Mouse (Mus musculus) induced T-regulatory cell, adult 2 months (primary cell): ENCODE results near the gene Gm44965.

Source experiments
- DNase-seq: peaks from one replicate; pipeline ENCODE4 v3.0.0-alpha.2; 2012; ENCODE audit warnings: low read depth

The Gm44965 gene

DNA sequence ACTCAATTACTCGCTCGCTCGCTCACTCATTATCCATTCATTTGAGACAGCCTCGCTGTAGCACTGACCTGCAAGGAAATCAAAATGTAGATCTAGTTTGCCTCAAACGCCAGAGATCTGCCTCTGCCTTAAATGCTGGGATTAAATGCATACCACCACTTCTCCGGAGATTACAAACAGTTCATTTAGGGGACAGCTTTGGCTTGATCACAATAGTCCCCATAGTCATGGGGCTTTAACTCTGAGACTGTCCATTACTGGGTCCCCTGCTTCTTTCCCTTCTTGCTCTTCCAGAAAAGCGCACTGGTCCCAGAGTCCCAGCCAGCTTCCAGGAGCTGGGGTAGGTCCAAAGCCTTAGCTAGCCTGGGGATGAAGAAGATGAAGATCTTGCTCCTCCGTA lies 32.7 kb downstream of the Gm44965 start, which contains the start of gene AI854703:
Gene AI854703, plus strand, starts transcription at position 301 of the 400 bp plus-strand sequence.
- DNase-seq: no peak

- DNase-seq: peak; percentile 61
Measured at GRCm38 (mm10) chr6:48626984-48627383, 33.2 kb downstream of the Gm44965 start.

DNA sequence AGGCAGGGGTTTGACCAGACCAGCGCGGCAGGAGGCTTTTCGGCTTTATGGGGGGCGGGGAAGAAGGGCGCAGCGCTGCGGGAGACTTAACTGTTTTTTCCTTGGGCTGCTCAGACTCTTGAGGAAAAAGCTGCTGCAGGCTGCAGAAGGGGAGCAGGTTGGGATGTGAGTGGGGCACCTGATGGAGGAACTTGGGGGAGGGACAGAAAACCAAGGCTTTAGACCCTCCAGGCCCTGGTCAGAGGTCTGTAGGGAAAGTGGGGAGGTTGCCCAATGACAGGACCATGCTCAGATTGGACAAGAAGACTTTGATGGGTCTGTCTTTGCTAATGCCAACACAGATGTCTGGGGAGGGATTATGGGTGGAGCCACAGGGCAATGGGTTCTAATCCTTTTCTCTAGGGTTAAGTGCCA lies 33.8 kb downstream of the Gm44965 start:
- DNase-seq: peak; percentile 25

GRCm38 (mm10) chr6:48628377-48628776 lies 34.6 kb downstream of the Gm44965 start:
- no peak for DNase-seq

- peak; percentile 67 for DNase-seq
Measured at GRCm38 (mm10) chr6:48628808-48629660, 35.3 kb downstream of the Gm44965 start.

GRCm38 (mm10) chr6:48629661-48630034 lies 35.9 kb downstream of the Gm44965 start:
- DNase-seq: no peak

- DNase-seq: no peak
Measured at GRCm38 (mm10) chr6:48630831-48631230, 37.1 kb downstream of the Gm44965 start.

DNA sequence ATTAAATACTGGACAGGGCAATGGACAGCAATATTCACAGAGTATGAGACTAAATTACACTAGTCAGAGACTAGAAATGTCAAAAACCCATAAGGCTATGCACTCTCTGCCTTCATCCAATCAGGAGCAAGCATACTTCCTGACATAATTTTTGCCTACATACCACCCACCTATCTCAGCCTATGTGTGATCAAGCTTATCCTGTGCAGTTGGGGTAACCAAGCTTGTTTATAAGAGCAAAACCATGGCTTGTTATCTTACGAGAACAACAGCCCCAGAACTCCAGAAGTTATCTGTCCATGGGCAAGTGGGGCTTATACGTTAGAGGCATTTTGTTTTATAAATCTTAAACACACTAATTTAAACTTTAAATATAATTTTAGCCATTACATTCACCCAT lies 41.4 kb downstream of the Gm44965 start:
- DNase-seq: no peak

DNA sequence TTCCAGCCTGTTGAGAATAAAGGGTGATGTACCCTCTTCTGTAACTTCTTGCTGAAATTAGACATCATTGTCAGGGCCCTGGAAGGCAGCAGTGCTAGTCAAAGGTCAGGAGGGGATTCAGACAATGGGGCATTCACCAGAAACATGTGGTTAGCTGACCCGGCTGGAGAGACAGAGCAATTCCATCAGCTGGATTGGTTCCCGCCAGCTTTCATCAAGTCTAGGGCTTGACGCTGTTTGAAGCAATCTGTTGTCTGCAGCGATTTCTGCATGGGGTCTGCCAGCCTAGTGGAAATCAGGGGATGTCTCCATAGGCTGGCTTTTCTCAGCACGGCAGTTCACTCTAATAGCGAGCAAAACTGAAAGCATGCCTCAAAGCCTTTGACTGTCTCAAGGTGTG lies 42.8 kb downstream of the Gm44965 start:
- DNase-seq: no peak

- DNase-seq: no peak
Measured at GRCm38 (mm10) chr6:48637811-48638500, 44.2 kb downstream of the Gm44965 start.

- no peak for DNase-seq
Measured at GRCm38 (mm10) chr6:48638553-48638952, 44.8 kb downstream of the Gm44965 start.

- DNase-seq: no peak
Measured at GRCm38 (mm10) chr6:48641391-48641790, 47.6 kb downstream of the Gm44965 start.

GRCm38 (mm10) chr6:48642764-48643292 lies 49.1 kb downstream of the Gm44965 start:
- peak; percentile 89 for DNase-seq

DNA sequence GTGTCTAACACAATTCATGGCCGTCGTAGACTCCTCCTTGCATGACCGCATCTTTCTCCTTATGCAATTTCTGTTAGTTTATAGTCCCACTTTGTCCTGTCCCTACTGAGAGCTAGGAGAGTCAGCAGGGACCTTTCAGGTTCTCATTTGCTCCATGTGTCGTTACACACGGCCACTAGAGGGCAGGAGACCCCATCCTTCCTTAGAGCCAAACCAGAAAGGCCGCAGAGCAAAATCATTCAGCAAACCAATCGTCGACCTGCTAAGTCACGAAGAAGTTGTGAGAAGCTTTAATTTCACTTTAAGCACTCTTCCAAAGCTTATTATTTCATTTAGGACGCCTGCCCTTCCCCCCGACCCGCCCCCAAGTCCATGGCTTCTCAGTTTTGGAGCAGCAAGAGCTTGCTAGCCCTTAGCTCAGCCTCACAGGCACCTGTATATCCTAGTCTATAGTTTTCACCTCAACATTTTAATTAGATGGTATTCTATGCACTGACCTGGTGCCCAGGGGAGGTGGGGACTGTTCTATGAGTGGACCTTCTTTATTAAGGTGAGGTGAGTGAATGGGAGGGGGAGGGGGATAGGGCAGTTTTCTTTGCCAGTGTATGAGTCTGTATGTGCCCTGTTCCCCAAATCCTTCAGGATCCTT lies 52.0 kb downstream of the Gm44965 start:
- DNase-seq: peak; percentile 93

- peak; percentile 75 for DNase-seq
Measured at GRCm38 (mm10) chr6:48646309-48646690, 52.6 kb downstream of the Gm44965 start.

DNA sequence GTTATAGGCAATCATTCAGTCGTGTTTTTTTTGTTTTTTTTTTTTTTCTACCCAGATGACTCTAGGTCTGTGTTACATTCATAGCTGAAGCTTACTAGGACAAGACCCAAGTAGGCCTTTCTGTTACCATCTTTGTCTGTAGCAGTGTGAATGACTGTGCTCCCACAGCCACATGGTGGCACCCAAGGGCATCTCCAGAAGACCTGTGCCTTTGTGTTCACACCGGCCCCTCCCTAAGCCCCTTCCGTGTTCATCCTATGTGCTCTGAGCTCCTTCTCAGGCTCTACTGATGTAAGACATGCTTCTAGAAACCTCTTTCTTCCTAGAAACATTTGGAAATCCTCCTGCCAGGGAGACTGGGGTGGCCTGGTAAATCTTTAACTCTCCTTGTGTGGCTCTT lies 53.3 kb downstream of the Gm44965 start, which contains the start of gene Gimap8:
Gene Gimap8, plus strand, starts transcription at position 240 of the 400 bp plus-strand sequence.
- peak; percentile 94 for DNase-seq

DNA sequence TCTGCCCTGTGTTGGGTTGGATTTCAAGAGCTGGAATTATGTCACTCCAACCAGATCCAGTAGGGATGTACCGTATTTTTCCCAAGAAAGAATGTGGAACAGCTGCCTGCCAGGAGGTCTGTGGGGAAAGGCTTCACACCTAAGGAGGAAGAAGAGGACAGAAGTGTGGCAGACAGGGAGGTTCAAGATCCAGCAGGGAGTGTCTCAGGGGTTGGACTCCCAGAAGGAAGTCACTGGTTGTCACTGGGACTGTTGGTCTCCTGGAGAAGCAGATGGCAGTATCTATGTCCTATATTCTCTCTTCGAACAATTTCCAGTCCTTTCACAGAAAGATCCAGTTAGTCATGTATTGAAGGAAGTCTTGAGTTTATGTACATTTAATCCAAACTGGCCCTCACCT lies 53.9 kb downstream of the Gm44965 start:
- peak; percentile 52 for DNase-seq

- DNase-seq: no peak
Measured at GRCm38 (mm10) chr6:48648779-48649178, 55.0 kb downstream of the Gm44965 start.

- no peak for DNase-seq
Measured at GRCm38 (mm10) chr6:48650041-48650440, 56.3 kb downstream of the Gm44965 start.

DNA sequence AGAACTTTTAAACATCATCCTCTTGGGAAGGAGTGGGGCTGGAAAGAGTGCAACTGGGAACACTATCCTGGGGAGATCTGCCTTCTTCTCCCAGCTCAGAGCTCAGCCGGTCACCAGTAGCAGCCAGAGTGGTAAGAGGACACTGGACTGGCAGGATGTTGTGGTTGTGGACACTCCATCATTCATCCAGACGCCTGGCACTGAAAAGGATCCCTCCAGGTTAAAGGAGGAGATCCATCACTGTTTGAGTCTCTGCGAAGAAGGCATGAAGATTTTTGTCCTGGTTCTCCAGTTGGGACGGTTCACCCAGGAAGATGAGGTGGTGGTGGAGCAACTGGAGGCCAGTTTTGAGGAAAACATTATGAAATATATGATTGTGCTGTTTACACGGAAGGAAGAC lies 65.0 kb downstream of the Gm44965 start:
- DNase-seq: no peak

DNA sequence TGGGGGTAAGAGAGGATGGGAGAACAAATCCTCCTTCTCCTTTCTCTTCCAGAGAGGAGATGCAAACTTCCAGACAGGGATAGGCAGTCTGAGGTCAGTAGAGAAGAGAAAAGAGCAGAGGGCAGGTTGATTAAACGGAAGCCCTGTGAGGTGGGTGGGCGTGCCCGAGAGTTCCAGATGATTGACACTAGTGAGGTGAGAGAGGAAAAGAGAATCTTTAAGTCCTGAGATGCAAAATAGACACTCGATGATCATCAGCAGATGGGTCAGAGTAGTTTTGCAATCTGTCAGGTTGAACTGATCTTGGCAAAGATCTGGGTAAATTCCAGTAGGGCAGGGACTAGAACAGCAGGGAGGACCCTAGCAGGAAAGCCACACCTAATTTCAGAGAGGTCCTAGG lies 71.0 kb downstream of the Gm44965 start:
- DNase-seq: peak; percentile 70

DNA sequence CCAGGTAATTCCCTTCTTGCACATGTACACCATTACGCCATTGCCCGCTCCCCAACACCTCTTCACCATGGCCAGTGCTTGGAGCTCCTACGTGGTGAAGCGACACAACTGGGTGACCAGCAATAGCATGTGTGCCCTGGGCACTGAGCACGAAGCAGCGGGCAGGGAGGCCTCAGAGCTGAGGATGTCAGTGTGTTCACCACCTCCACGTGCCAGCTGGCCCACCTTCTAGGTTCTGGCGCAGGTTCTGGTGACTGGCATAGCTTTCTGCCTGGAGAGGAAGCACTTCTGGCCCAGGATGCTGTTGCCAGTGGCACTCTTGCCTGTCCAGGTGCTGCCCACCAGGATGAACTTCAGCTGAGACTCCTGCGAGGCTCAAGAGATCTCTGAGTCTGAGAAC lies 71.7 kb downstream of the Gm44965 start:
- no peak for DNase-seq
